Mouse (Mus musculus) midbrain, embryonic 10.5 days (tissue): Measurements from ENCODE around the gene Ece1. TPM values are rescaled to one million over a fixed set of nuclear protein-coding genes. Genes with fewer than 3 reads are reported as not detected.

Experiments
- DNase-seq: peaks from one replicate; pipeline ENCODE4 v3.0.0-alpha.2; 2017; ENCODE audit warnings: low spot score
- H3K27ac ChIP-seq: fragments of 300-500 bp; sonication (generic); replicated peaks from 2 replicates; pipeline ENCODE4 v1.5.1; 2016; ENCODE audit warnings: mild to moderate bottlenecking
- H3K27me3 ChIP-seq: fragments of 300-500 bp; sonication (generic); 2 replicates; pipeline ENCODE4 v1.6.1; 2016; ENCODE audit warnings: low read depth, mild to moderate bottlenecking; ENCODE audit not compliant: poor library complexity, severe bottlenecking
- H3K36me3 ChIP-seq: fragments of 300-500 bp; sonication (generic); 2 replicates; pipeline ENCODE4 v1.6.1; 2016; ENCODE audit warnings: mild to moderate bottlenecking, moderate library complexity
- H3K4me1 ChIP-seq: fragments of 300-500 bp; sonication (generic); 2 replicates; pipeline ENCODE4 v1.6.1; 2016
- H3K4me3 ChIP-seq: fragments of 300-500 bp; sonication (generic); 2 replicates; pipeline ENCODE4 v1.5.1; 2016; ENCODE audit warnings: mild to moderate bottlenecking, moderate library complexity
- H3K9me3 ChIP-seq: fragments of 300-500 bp; sonication (generic); replicated peaks from 2 replicates; pipeline ENCODE4 v1.6.1; 2016; ENCODE audit warnings: mild to moderate bottlenecking
- WGBS: fragments of 180-500 bp; shearing (Covaris S2); methylation state at CpG from one replicate; pipeline ENCODE4 v1.1.7; 2016; 5-methylcytosine and 5-hydroxymethylcytosine counted together
- polyA plus RNA-seq: library from polyadenylated mRNA; unstranded; fragments of >200 nt; fragmentation: Nextera tagmentation; extraction: Ambion mirVana; gene quantifications from 2 replicates; pipeline ENCODE4 v1.2.1, GENCODE M21; 2016

Gene Ece1
- polyA plus RNA-seq, 1 experiment from 2014 or later = 31.6 TPM

GRCm38 (mm10) chr4:137993291-137993758 lies 131.3 kb downstream of the Ece1 start:
- under 1% methylated on average over 53 of the region's 59 CpGs for WGBS
- peaks cover 26% of the 10 kb centered on the region for H3K27me3 ChIP-seq
- H3K4me1 ChIP-seq = peaks cover 36% of the 10 kb centered on the region
- H3K4me3 ChIP-seq = peak overlapping the region; percentile 100
- H3K27ac ChIP-seq = peak overlapping the region; percentile 99
- peak; percentile 99 for DNase-seq
- H3K9me3 ChIP-seq = no peaks in the 10 kb centered on the region
- H3K36me3 ChIP-seq = peaks cover 34% of the 10 kb centered on the region

GRCm38 (mm10) chr4:137993821-137994561 lies 132.0 kb downstream of the Ece1 start:
- peaks cover 5% of the 10 kb centered on the region; the same call in 1 of the 2 replicates for H3K9me3 ChIP-seq
- H3K27me3 ChIP-seq = peaks cover 26% of the 10 kb centered on the region
- H3K4me1 ChIP-seq = peaks cover 42% of the 10 kb centered on the region
- under 1% methylated on average over 55 of the region's 60 CpGs for WGBS
- peak overlapping the region; percentile 99 for H3K27ac ChIP-seq
- DNase-seq = peak; percentile 54
- H3K36me3 ChIP-seq = peaks cover 41% of the 10 kb centered on the region
- peak overlapping the region; percentile 100 for H3K4me3 ChIP-seq

GRCm38 (mm10) chr4:137994562-137995336 lies 132.7 kb downstream of the Ece1 start:
- Histone ChIP-seq H3K4me3 (peak overlapping the region; percentile 100), H3K27ac (peak overlapping the region; percentile 99), H3K4me1 (peaks cover 48% of the 10 kb centered on the region), H3K9me3 (peaks cover 6% of the 10 kb centered on the region; the same call in 1 of the 2 replicates), H3K27me3 (peaks cover 26% of the 10 kb centered on the region), H3K36me3 (peaks cover 48% of the 10 kb centered on the region)
- DNase-seq = no peak
- WGBS = 52% methylated on average over 12 of the region's 12 CpGs

GRCm38 (mm10) chr4:137995399-137995798 lies 133.4 kb downstream of the Ece1 start:
- peaks cover 55% of the 10 kb centered on the region for H3K36me3 ChIP-seq
- peaks cover 22% of the 10 kb centered on the region for H3K27me3 ChIP-seq
- peaks cover 6% of the 10 kb centered on the region; the same call in 1 of the 2 replicates for H3K9me3 ChIP-seq
- no peak overlapping the region for H3K27ac ChIP-seq
- no peak for DNase-seq
- WGBS = 87% methylated on average over 12 of the region's 12 CpGs
- peak overlapping the region; percentile 100 for H3K4me3 ChIP-seq
- peaks cover 48% of the 10 kb centered on the region for H3K4me1 ChIP-seq

- no peak for DNase-seq
- H3K9me3 ChIP-seq = peaks cover 6% of the 10 kb centered on the region; the same call in 1 of the 2 replicates
- H3K4me1 ChIP-seq = peaks cover 42% of the 10 kb centered on the region
- peaks cover 82% of the 10 kb centered on the region for H3K36me3 ChIP-seq
- no peaks in the 10 kb centered on the region for H3K27me3 ChIP-seq
- H3K27ac ChIP-seq = no peak overlapping the region
- 77% methylated on average over 4 of the region's 4 CpGs for WGBS
- no peak overlapping the region for H3K4me3 ChIP-seq
Observed at GRCm38 (mm10) chr4:137998232-137998631, 136.2 kb downstream of the Ece1 start.

- WGBS = 93% methylated on average over 7 of the region's 7 CpGs
- Histone ChIP-seq H3K4me1 (peaks cover 30% of the 10 kb centered on the region), H3K9me3 (peaks cover 6% of the 10 kb centered on the region; the same call in 1 of the 2 replicates), H3K4me3 (no peak overlapping the region), H3K27ac (no peak overlapping the region), H3K36me3 (peaks cover 96% of the 10 kb centered on the region), H3K27me3 (no peaks in the 10 kb centered on the region)
- no peak for DNase-seq
Observed at GRCm38 (mm10) chr4:138000682-138001081, 138.6 kb downstream of the Ece1 start.

GRCm38 (mm10) chr4:138003909-138004610 lies 142.0 kb downstream of the Ece1 start:
- Histone ChIP-seq H3K27ac (no peak overlapping the region), H3K36me3 (peaks cover 93% of the 10 kb centered on the region), H3K4me3 (no peak overlapping the region), H3K4me1 (peaks cover 10% of the 10 kb centered on the region), H3K27me3 (no peaks in the 10 kb centered on the region), H3K9me3 (peaks cover under 1% of the 10 kb centered on the region; the same call in 1 of the 2 replicates)
- 94% methylated on average over 11 of the region's 11 CpGs for WGBS
- DNase-seq = no peak

GRCm38 (mm10) chr4:138005781-138006180 lies 143.7 kb downstream of the Ece1 start:
- WGBS = 97% methylated on average over 1 of the region's 1 CpGs
- Histone ChIP-seq H3K4me3 (no peak overlapping the region), H3K4me1 (0 out of 2 replicates have a peak, but pooled peaks cover 5% of the 10 kb centered on the region), H3K9me3 (no peaks in the 10 kb centered on the region), H3K36me3 (peaks cover 92% of the 10 kb centered on the region), H3K27me3 (no peaks in the 10 kb centered on the region), H3K27ac (no peak overlapping the region)
- DNase-seq = no peak

- H3K4me3 ChIP-seq = no peak overlapping the region
- H3K9me3 ChIP-seq = no peaks in the 10 kb centered on the region
- H3K27ac ChIP-seq = no peak overlapping the region
- no peak for DNase-seq
- H3K27me3 ChIP-seq = no peaks in the 10 kb centered on the region
- 0 out of 2 replicates have a peak, but pooled peaks cover 5% of the 10 kb centered on the region for H3K4me1 ChIP-seq
- 92% methylated on average over 9 of the region's 9 CpGs for WGBS
- peaks cover 93% of the 10 kb centered on the region for H3K36me3 ChIP-seq
Observed at GRCm38 (mm10) chr4:138006951-138007613, 145.0 kb downstream of the Ece1 start.

- WGBS = 95% methylated on average over 6 of the region's 6 CpGs
- no peaks in the 10 kb centered on the region for H3K9me3 ChIP-seq
- H3K27me3 ChIP-seq = no peaks in the 10 kb centered on the region
- no peaks in the 10 kb centered on the region for H3K4me1 ChIP-seq
- peaks cover 94% of the 10 kb centered on the region for H3K36me3 ChIP-seq
- H3K27ac ChIP-seq = no peak overlapping the region
- no peak overlapping the region for H3K4me3 ChIP-seq
- no peak for DNase-seq
Observed at GRCm38 (mm10) chr4:138008646-138009045, 146.6 kb downstream of the Ece1 start.

- Histone ChIP-seq H3K4me3 (no peak overlapping the region), H3K4me1 (no peaks in the 10 kb centered on the region), H3K27ac (no peak overlapping the region), H3K27me3 (no peaks in the 10 kb centered on the region), H3K36me3 (peaks cover 93% of the 10 kb centered on the region), H3K9me3 (no peaks in the 10 kb centered on the region)
- no peak for DNase-seq
- WGBS = 96% methylated on average over 4 of the region's 4 CpGs
Observed at GRCm38 (mm10) chr4:138009786-138010502, 147.9 kb downstream of the Ece1 start.
